Mouse (Mus musculus): ENCODE data around the gene Tbk1. TPM values are rescaled to one million over a fixed set of nuclear protein-coding genes. Genes with fewer than 3 reads are reported as not detected.

The Tbk1 gene
- polyA plus RNA-seq, 1 experiment, result 102 TPM

DNA sequence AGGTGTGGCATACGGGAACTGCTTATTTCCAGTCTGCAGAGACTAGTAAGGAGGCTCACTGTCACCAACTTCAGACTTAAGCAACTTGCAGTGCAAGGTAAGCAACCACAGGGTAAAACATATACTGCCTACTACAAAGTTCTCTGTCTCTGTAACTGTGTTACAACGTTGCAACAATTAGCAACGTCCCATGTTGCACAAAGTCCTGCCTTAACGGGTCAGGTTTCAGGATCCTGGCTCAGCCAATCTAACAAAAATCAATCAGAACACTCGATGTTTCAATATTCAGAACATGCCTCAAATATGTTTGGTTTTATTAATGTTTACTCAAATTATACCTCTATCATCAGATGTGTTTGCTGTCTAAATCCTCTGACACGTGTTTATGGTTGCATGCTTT is 35.8 kb upstream of the Tbk1 start:
- TF ChIP-seq CTCF (IDR thresholded peaks at IDR 0.05; ENCODE audit: low read depth, low read length) (no peak), POLR2A (IDR thresholded peaks at IDR 0.05; ENCODE audit: borderline replicate concordance, low read depth, low read length) (no peak)
- Histone ChIP-seq H3K27ac (ENCODE audit: insufficient read depth, low read depth, low read length) (no peak overlapping the region), H3K4me3 (ENCODE audit: insufficient read depth, low read length) (no peak overlapping the region), H3K4me1 (ENCODE audit: control insufficient read depth, insufficient read depth, low read length) (peaks cover 17% of the 10 kb centered on the region)

- TF ChIP-seq POLR2A (IDR thresholded peaks at IDR 0.05; ENCODE audit: borderline replicate concordance, low read depth, low read length), result no peak
- TF ChIP-seq CTCF (IDR thresholded peaks at IDR 0.05; ENCODE audit: low read depth, low read length), result no peak
- H3K27ac ChIP-seq (ENCODE audit: insufficient read depth, low read depth, low read length), result no peak overlapping the region
- no peak overlapping the region for H3K4me3 ChIP-seq (ENCODE audit: insufficient read depth, low read length)
- H3K4me1 ChIP-seq (ENCODE audit: control insufficient read depth, insufficient read depth, low read length), result peaks cover 17% of the 10 kb centered on the region
Measured at GRCm38 (mm10) chr10:121615935-121616334, 29.3 kb upstream of the Tbk1 start.

DNA sequence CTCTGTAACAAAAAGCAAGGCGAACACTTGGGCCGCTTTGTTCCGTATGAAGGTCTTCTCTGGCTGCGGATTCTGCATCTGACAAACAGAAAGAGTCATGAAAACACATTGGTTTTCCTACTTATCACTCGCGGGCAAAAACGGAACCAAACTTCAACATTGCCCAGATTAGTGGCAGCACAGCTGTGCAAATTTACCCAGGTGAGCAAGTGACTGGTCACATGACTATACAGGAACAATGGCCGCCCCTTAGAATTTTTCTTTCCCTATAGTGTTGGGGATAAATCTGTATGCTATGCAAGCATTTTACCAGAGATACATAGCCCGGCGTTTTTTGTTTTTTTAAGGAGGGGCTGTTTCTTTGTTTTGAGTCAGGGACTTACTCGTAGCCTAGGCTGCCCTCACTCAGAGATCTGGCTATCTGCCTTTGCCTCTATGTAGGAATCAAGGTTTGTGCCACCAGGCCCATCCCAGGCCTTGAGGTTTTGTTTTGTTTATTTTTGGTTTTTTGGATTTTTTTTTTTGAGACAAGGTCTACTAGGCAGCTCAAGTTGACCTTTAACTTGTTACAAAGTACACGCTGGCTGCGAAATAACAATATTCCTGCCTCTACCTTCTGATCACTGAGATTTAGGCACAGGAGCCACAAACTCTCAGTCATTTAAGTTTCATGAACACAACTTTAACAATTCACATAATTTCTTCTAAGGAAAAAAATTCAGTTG is 28.7 kb upstream of the Tbk1 start:
- H3K27ac ChIP-seq (ENCODE audit: insufficient read depth, low read depth, low read length), result no peak overlapping the region
- TF ChIP-seq CTCF (IDR thresholded peaks at IDR 0.05; ENCODE audit: low read depth, low read length) (no peak), POLR2A (IDR thresholded peaks at IDR 0.05; ENCODE audit: borderline replicate concordance, low read depth, low read length) (no peak)
- no peak overlapping the region for H3K4me3 ChIP-seq (ENCODE audit: insufficient read depth, low read length)
- peaks cover 17% of the 10 kb centered on the region for H3K4me1 ChIP-seq (ENCODE audit: control insufficient read depth, insufficient read depth, low read length)

GRCm38 (mm10) chr10:121613570-121613969 is 27.0 kb upstream of the Tbk1 start:
- TF ChIP-seq CTCF (IDR thresholded peaks at IDR 0.05; ENCODE audit: low read depth, low read length) (no peak), POLR2A (IDR thresholded peaks at IDR 0.05; ENCODE audit: borderline replicate concordance, low read depth, low read length) (no peak)
- Histone ChIP-seq H3K4me3 (ENCODE audit: insufficient read depth, low read length) (no peak overlapping the region), H3K27ac (ENCODE audit: insufficient read depth, low read depth, low read length) (peak overlapping the region; percentile 34), H3K4me1 (ENCODE audit: control insufficient read depth, insufficient read depth, low read length) (peaks cover 17% of the 10 kb centered on the region)

- Histone ChIP-seq H3K27ac (ENCODE audit: insufficient read depth, low read depth, low read length) (peak overlapping the region; percentile 11; the same call in 1 of the 2 replicates), H3K4me3 (ENCODE audit: insufficient read depth, low read length) (no peak overlapping the region), H3K4me1 (ENCODE audit: control insufficient read depth, insufficient read depth, low read length) (peaks cover 17% of the 10 kb centered on the region)
- TF ChIP-seq POLR2A (IDR thresholded peaks at IDR 0.05; ENCODE audit: borderline replicate concordance, low read depth, low read length) (no peak), CTCF (IDR thresholded peaks at IDR 0.05; ENCODE audit: low read depth, low read length) (no peak)
Measured at GRCm38 (mm10) chr10:121612448-121612847, 25.9 kb upstream of the Tbk1 start.

DNA sequence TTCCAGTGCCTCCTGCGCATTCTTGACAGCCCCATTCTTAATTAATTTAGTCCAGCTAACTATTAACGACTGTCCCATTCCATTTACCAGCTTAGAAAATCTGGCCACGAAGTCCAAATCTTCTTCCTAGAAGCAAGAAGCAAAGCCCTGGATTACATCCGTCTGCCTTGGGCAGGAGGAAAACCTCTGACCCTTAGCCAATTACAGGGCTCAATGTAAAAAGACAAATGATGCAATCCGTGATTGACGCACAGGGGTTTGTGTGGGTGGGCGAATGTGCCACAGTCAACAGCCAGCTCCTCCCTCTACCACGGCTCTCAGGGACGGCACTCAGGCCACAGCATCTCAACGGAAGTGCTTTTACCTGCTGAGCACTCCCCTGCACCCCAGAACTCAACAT is 25.0 kb upstream of the Tbk1 start:
- H3K27ac ChIP-seq (ENCODE audit: insufficient read depth, low read depth, low read length), result no peak overlapping the region
- peaks cover 17% of the 10 kb centered on the region for H3K4me1 ChIP-seq (ENCODE audit: control insufficient read depth, insufficient read depth, low read length)
- TF ChIP-seq CTCF (IDR thresholded peaks at IDR 0.05; ENCODE audit: low read depth, low read length) (no peak), POLR2A (IDR thresholded peaks at IDR 0.05; ENCODE audit: borderline replicate concordance, low read depth, low read length) (no peak)
- H3K4me3 ChIP-seq (ENCODE audit: insufficient read depth, low read length), result no peak overlapping the region

DNA sequence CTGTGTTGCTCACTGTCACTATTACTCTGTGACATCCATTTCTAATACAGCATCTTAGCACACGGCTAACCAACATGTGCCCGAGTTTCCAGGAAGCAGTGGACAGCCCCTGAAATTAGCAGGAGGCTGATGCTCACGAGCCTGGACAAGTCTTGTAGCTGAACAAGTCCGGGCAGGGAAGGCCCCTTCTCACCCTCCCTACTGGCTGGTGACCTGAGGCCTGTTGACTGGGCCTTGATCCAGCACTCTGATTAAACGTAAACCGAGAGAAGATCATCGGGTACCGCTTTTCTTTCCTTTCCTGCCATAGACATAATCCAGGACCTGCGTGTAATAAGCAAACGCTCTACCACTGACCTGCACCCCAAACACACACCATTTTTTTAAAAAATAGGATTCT is 21.6 kb upstream of the Tbk1 start:
- TF ChIP-seq CTCF (IDR thresholded peaks at IDR 0.05; ENCODE audit: low read depth, low read length) (no peak), POLR2A (IDR thresholded peaks at IDR 0.05; ENCODE audit: borderline replicate concordance, low read depth, low read length) (no peak)
- no peak overlapping the region for H3K4me3 ChIP-seq (ENCODE audit: insufficient read depth, low read length)
- H3K27ac ChIP-seq (ENCODE audit: insufficient read depth, low read depth, low read length), result no peak overlapping the region
- H3K4me1 ChIP-seq (ENCODE audit: control insufficient read depth, insufficient read depth, low read length), result peaks cover 17% of the 10 kb centered on the region

DNA sequence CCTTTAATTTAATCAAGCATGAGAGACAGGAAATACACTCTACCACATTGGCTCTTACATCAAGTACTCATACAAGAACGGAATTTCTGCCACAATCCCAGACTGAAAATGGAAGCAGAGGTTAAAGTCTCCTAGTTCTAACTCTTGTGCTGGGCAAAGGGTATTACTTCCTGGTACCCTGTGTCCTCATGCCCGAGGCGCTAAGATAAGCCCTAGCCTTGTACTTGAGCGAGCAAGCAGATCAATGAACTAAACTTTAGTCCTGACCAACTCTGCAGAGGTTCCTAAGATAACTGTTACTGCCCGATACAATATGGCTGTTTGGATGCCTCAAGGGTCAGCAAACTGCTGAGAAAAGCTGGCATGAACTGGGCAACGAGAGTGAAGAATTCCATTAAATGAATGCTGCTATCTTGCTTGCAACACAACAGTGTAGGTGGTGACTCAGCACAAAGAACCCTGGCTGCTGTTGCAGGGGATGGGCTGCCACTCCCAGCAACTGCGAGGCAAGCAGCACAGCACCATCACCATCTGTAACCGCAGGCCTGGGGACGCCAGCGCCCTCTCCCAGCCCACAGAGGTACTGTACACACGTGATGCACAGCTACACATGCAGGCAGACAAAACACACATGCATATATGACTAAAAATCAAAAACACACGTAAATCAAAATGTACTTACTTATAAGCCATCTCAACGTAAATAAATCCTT is 18.2 kb upstream of the Tbk1 start:
- TF ChIP-seq CTCF (IDR thresholded peaks at IDR 0.05; ENCODE audit: low read depth, low read length) (no peak), POLR2A (IDR thresholded peaks at IDR 0.05; ENCODE audit: borderline replicate concordance, low read depth, low read length) (no peak)
- H3K27ac ChIP-seq (ENCODE audit: insufficient read depth, low read depth, low read length), result peak overlapping the region; percentile 90
- no peak overlapping the region for H3K4me3 ChIP-seq (ENCODE audit: insufficient read depth, low read length)
- H3K4me1 ChIP-seq (ENCODE audit: control insufficient read depth, insufficient read depth, low read length), result peaks cover 18% of the 10 kb centered on the region

DNA sequence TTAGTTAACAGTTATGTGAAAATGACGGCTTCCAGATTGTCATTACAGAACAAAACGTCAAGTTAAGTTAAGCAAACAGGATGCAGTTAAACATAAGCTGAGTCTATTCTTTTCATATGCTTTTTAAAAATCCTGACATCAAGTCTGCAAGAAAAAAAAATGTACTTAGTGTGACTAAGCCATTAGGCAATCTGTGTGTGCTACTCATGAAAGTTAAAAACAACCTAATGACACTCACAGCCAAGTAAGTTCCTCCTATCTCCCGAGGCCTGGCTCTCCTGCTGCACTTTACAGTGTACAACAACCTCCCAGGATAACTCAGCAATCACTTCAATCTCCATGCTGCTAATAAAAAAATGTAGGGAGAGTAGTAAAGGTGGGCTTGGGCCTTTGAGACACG is 17.0 kb upstream of the Tbk1 start:
- Histone ChIP-seq H3K27ac (ENCODE audit: insufficient read depth, low read depth, low read length) (peak overlapping the region; percentile 90), H3K4me1 (ENCODE audit: control insufficient read depth, insufficient read depth, low read length) (peaks cover 20% of the 10 kb centered on the region), H3K4me3 (ENCODE audit: insufficient read depth, low read length) (no peak overlapping the region)
- TF ChIP-seq POLR2A (IDR thresholded peaks at IDR 0.05; ENCODE audit: borderline replicate concordance, low read depth, low read length) (no peak), CTCF (IDR thresholded peaks at IDR 0.05; ENCODE audit: low read depth, low read length) (no peak)

- TF ChIP-seq POLR2A (IDR thresholded peaks at IDR 0.05; ENCODE audit: borderline replicate concordance, low read depth, low read length) (no peak), CTCF (IDR thresholded peaks at IDR 0.05; ENCODE audit: low read depth, low read length) (no peak)
- H3K4me3 ChIP-seq (ENCODE audit: insufficient read depth, low read length), result no peak overlapping the region
- H3K4me1 ChIP-seq (ENCODE audit: control insufficient read depth, insufficient read depth, low read length), result peaks cover 35% of the 10 kb centered on the region
- H3K27ac ChIP-seq (ENCODE audit: insufficient read depth, low read depth, low read length), result no peak overlapping the region
Measured at GRCm38 (mm10) chr10:121601272-121601671, 14.7 kb upstream of the Tbk1 start.

Measured in bone marrow macrophage, adult 2 months (primary cell).